Mouse (Mus musculus): Measurements from ENCODE around the gene Oip5.

GRCm38 (mm10) chr2:119601027-119601426 is 17.2 kb downstream of the Oip5 start:
- TF ChIP-seq CTCF (IDR thresholded peaks at IDR 0.05; ENCODE audit: borderline replicate concordance, extremely low read depth, insufficient read depth, insufficient read length) (no peak), POLR2A (IDR thresholded peaks at IDR 0.05; ENCODE audit: borderline replicate concordance, extremely low read depth, insufficient read depth, insufficient read length, poor library complexity, severe bottlenecking) (no peak)

All from brain, embryonic 14.5 days (tissue).